Mouse (Mus musculus): Measurements from ENCODE around the gene Trpm2.

DNA sequence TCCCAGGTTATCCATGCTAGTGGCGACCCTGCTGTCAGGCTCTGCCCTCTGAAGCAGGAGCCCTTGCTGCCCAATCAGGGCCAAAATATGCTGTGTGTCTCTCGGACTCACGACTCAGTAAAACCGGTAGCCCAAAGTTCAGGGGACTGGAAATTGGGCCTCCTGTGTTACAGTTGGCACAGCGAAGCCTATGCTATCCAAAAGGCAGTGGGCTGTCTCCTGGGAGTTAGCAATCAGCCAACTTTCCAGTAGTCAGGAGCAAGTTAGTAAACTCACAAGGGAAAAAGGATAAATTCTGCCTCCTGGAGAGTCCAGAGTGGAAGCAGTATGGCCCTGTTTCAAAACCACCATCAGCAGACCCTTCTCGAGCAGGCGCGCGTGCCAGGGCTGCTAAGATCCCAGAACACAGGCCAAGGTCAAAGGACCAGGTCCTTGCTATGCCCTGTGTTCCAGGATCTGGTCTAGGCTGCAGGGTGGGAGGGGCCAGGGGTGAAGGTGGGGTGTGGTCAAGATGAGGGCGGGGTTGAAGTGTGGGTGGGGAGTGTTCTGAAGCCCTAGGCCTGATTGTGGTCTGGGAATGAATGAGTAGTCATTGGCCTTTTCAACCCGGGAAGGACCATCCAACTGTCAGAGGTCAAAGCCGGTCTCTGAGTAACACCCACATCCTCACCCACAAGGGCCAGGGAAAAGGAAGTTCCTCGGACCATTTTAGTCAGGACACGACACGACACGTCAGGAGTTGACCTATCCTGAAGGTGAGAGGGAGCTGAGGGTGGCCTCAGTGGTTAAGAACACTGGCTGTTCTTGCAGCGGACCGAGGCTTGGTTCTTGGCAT, 42.5 kb upstream of the Trpm2 start:
- no peak for TF ChIP-seq CTCF (conservative IDR thresholded peaks at IDR 0.05 in 1 of 2, IDR thresholded peaks at IDR 0.05 in 1 of 2; ENCODE audit: low read depth in 2 of 2, low read length in 2 of 2)
- TF ChIP-seq ETS1 (conservative IDR thresholded peaks at IDR 0.05; ENCODE audit: low read depth, low read length) = no peak
- TF ChIP-seq CHD2 (IDR thresholded peaks at IDR 0.05; ENCODE audit: low read length) = no peak
- TF ChIP-seq GABPA (IDR thresholded peaks at IDR 0.05; ENCODE audit: insufficient replicate concordance, low read depth, low read length) = no peak
- TF ChIP-seq USF2 (conservative IDR thresholded peaks at IDR 0.05; ENCODE audit: low read depth, low read length) = no peak

Measured in CH12.LX (cell line).